Mouse (Mus musculus): ENCODE results near the gene Ccr6.

DNA sequence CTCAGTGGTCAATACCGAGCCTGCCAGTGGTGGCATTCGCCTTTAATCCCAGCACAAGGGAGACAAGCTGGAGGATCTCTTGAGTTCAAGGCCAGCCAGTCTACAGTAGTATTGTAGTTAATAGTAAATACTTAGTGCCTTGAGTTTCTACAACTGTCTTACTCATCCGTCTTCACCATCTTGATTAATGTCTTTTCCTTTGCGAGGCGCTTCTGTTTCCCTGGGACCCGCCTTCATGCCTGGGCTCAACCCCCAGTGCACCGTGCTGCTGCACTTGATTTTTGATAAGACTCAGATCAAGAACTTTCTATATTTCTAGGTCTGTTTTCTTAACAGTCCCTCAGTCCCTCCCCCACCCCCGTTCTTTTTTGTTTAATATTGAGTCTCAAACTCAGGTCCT is 49.2 kb downstream of the Ccr6 start:
- no peak for TF ChIP-seq CTCF (IDR thresholded peaks at IDR 0.05)
- no peak for TF ChIP-seq EP300 (IDR thresholded peaks at IDR 0.05)

Measured in lung, postnatal 0 days (tissue).